Mouse (Mus musculus) adrenal gland, postnatal 0 days (tissue): Measurements from ENCODE around the gene Gm16429. TPM values are rescaled to one million over a fixed set of nuclear protein-coding genes. Genes with fewer than 3 reads are reported as not detected.

Experiments
- polyA plus RNA-seq: library from polyadenylated mRNA; unstranded; fragments of >200 nt; fragmentation: Nextera tagmentation; extraction: Ambion mirVana; gene quantifications from 2 replicates; pipeline ENCODE4 v1.2.1, GENCODE M21; 2015

The Gm16429 gene
- not detected in 2 replicates for polyA plus RNA-seq

DNA sequence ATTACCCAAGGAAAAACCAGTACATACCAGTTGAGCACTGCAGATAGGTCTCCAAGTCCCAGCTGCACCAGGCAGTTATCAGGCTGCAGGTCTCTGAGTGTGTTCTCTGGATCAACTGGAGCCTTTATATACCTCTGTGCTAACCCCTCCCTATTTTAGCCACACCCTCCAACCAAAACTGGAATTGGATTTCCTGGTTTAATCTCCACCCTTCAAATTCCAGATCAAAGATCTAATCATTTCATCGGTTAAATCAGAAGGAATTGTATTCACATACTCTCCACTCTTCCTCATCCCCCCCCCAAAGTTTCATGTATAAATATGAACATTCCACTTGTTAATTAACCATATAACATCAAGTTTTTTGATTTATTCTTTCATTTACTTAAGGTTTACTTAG lies at the start of gene Gm16429:
Gene Gm16429 (minus strand): TSS at position 101 of the 400 bp plus-strand sequence.

Other genes with a start within 250 kb of the Gm16429 start
- not detected in 2 replicates for gene Gm7792, start 85.3 kb downstream of the Gm16429 start, polyA plus RNA-seq
- gene BC061212, start 141.5 kb upstream of the Gm16429 start, polyA plus RNA-seq = not detected in 2 replicates
- not detected in 2 replicates for gene Gm6351, start 147.3 kb upstream of the Gm16429 start, polyA plus RNA-seq